Mouse (Mus musculus) spleen, adult 18-20 months (tissue): ENCODE measurements around the gene Aatk.

Experiments used
- DNase-seq, 2 experiments: peaks; one replicate each; pipeline ENCODE4 v3.0.0; 2022; ENCODE audit warnings: mixed read lengths in 2 of 2

Gene Aatk

GRCm38 (mm10) chr11:119986751-119987425 is 60.1 kb downstream of the Aatk start:
- no peak for DNase-seq

- DNase-seq = no peak
These were observed 63.8 kb downstream of the Aatk start for GRCm38 (mm10) chr11:119983151-119983550.

DNA sequence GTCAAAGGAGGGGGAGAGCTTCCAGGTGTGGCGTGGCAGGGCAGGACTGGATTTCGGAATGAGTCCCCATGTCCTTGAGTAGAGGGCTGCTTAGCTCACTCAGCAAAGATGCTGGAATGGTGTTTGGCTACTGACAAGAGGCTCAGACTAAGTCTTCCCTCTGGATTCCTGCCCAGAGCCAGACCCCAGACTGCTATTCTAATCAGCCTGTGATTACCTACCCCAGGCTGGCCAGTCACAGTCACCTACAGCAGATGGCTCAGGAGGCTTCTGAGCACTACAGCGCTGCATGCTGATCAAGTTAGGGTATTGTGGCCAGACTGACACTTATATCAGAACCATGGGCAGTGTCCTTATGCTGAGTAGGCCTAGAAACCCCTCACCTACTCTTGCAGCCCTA is 64.7 kb downstream of the Aatk start:
- DNase-seq = no peak

GRCm38 (mm10) chr11:119981769-119982168 is 65.2 kb downstream of the Aatk start:
- no peak for DNase-seq

DNA sequence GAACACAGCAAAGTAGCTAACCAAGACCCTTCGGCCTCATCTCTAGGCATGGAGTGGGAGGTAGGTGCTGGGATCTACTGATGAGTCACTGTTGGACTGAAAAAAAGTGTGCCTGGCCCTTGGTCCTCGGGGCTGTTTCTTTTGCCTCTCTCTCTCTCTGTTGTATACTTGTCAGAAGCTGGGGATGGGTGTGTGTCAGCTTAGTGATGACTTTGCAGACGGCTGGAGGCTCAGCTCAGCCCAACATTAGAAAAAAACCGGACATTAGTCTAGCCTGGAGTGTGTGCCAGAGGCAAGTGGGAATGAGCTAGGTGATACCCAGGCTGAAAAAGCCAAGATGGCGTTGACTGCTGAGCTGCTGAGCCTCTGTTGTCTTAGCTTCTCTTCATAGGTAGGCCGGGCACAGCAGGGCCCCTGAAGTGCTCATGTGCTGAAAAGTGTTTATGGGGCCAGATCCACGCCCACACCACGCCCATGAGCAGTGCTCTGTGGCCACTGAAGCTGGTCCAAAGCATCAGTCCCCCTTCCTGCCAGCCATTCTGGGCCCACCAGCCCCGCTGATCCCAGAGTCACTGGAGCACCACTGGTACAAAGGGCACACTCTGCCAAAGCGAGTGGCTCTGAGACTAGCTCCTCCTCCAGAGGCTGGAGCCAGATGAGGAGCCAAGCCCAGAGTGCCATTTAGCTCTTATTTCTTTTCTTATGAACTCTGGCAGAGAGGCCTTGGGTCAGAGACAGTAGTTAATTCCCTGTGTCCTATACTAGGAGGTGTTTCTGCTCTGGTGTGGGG is 67.2 kb downstream of the Aatk start:
- DNase-seq = no peak

DNA sequence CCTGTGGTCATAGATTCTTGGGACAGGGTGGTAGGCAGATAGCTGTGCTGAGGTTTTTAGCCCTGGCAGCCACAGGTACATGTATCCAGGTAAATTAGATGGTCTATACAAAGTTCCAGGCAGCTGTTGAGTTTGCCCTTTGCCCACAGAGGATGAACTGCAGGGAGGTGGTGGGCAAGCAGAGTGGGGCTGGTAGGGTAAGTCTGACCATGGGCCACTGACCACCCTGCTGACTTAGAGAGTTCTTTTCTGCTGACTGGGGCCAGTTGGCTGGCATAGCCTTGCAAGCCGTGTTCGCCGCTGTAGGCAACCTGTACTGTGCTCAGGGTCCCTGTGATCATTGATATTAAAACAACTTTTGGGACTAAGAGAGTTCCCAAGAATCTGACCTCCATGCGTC is 68.3 kb downstream of the Aatk start:
- DNase-seq = no peak

- no peak for DNase-seq
These were observed 71.0 kb downstream of the Aatk start for GRCm38 (mm10) chr11:119975739-119976501.

DNA sequence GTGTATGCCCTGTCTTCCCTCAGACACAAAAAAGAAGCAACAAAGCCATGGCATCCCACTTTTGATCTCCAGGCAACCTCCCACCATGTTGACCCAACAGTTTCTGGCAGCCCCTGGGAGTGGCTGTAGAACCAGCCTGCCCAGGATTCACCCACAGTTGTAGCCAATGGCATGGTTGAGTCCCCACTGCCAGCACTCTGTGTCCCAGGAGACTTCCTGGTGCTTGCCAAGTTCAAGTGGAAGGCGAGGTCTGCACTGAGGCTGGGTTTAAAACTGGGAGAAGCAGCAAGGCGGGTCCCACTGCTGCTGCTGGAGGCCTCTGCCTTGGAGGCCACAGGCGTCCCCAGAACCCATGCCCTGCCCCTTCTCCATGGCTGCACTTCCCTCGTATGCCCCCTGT is 73.2 kb downstream of the Aatk start:
- DNase-seq = no peak

GRCm38 (mm10) chr11:119970021-119970851 is 76.7 kb downstream of the Aatk start:
- no peak for DNase-seq

DNA sequence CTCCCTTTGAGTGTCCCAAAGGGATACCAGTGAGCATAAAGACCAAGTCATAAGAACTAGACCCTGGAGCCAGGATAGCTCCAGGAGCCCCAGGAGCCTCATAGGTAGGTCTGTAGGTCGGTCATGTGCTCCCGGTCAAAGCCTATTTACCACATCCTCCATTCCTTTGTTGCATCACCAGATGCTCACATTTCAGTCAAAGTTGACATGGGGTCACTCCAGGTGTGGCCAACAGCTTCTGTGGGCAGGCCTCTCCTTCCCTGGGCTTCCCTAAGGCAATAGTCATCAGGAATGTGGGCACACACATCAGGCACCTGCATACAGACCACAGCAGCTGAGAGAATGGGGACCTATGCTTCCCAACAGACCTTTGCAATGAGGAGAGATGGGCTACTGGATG is 79.1 kb downstream of the Aatk start:
- DNase-seq = no peak

DNA sequence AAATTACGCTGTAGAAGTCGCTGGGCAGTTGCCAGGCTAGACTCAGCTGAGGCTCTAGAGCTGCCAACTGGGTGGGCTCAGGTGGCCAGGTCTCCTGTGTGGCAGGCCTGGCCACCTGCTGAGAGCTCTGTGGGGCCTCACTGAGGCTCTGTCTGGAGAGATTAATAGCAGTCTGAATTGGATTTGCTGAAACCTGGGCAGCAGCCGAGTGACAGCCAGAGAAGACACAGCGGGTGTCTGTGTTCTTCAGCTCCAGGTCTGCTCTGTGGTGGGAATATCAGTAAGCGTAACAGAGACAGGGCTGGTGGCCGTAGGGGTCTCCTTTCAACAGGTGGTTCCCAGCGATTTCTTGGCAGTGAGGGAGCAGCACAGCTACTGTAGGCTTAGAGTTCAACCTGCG is 79.6 kb downstream of the Aatk start:
- DNase-seq = no peak

- DNase-seq = no peak
These were observed 80.7 kb downstream of the Aatk start for GRCm38 (mm10) chr11:119966294-119966693.

DNA sequence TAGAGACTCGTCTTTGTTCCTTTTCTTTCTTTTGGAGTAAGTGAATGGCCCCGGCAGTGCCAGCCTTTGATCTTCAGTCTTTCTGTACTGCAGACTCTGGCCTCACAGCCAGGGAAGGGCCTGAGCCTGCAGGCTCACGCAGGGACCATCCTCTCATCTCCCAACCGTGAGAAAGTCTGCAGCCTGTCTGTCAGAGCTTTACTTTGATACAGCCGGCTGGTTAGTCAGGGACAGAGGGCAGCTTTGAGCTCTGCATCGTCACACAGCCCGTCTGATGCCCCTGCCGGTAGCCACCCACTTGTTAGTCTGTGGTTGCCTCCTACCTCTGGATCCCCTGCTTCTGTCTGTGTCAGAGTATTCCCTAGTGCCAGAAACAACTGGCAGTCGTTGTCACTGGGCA is 81.9 kb downstream of the Aatk start:
- DNase-seq = no peak

GRCm38 (mm10) chr11:119961511-119961910 is 85.5 kb downstream of the Aatk start:
- DNase-seq = no peak

DNA sequence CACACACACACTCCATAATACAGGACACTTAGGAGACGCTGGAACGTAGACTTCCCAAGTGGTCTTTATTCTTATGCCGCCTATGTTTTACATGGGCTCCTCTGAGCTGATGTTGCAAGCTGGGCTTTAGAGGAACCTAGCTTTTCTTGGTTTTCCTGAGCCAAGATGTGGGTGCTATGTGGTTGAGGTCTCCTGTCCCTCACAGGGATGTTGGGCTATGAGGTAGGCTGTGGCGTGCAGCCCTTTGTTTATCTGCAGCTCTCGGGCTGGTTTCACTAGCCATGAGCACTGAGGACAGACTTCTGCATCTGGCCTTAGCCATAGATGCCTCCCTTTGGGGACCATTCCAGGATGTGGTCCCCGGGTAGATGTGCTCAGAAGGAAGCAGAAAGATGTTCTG is 86.3 kb downstream of the Aatk start:
- no peak for DNase-seq

- DNase-seq = no peak
These were observed 87.3 kb downstream of the Aatk start for GRCm38 (mm10) chr11:119959714-119960113.

DNA sequence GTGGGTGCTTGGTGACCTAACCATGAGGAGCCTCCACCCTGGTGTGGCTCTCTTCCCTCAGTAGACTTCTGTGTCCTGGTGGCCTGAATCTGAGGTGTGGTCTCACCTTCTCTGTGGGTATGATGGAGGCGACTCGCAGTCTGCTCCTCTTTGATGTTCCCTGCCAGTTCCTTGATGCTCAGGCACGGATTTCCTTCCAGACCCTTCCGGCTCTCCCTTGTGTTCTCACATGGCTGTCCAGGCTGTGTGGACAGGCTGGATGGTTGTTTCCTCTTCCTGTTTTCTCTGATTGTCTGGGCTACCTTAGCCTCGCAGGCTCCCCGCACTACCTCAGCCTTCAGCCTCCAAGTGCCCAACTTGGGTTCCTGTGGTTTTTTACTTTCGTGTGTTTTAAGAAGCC is 88.1 kb downstream of the Aatk start:
- no peak for DNase-seq
